Mouse (Mus musculus): ENCODE results near the gene Ubfd1. TPM values are rescaled to one million over a fixed set of nuclear protein-coding genes. Genes with fewer than 3 reads are reported as not detected.

Ubfd1 gene
- 17.5 and 21.1 TPM in 2 replicates for polyA plus RNA-seq (2012; rRNA removed)

GRCm38 (mm10) chr7:122066945-122067516 is at the start of gene Ubfd1, which contains the start of gene Ears2:
Gene Ubfd1, plus strand, starts transcription at chr7:122067175.
Gene Ears2, minus strand, starts transcription at chr7:122067263.
- DNase-seq: peak; percentile 98
- under 1% methylated on average over 60 of the region's 60 CpGs for WGBS
- TF ChIP-seq POLR2A (IDR thresholded peaks at IDR 0.05; ENCODE audit: borderline replicate concordance, extremely low read depth, low read depth, low read length): no peak
- TF ChIP-seq CTCF (IDR thresholded peaks at IDR 0.05; ENCODE audit: insufficient read depth, low read length): no peak
- peak within 1 kb of the TSS; percentile 74 for H3K4me3 ChIP-seq (replicated peaks; ENCODE audit: extremely low read depth, low read depth, low read length)
- H3K4me1 ChIP-seq (ENCODE audit: control insufficient read depth, insufficient read depth, low read length): peaks cover 8% of the 10 kb centered on the region

GRCm38 (mm10) chr7:122018247-122018646 is 48.7 kb upstream of the Ubfd1 start:
- H3K4me3 ChIP-seq (replicated peaks; ENCODE audit: extremely low read depth, low read depth, low read length): no peak overlapping the region
- 52% methylated on average over 3 of the region's 3 CpGs for WGBS

GRCm38 (mm10) chr7:122018978-122019377 is 48.0 kb upstream of the Ubfd1 start:
- 89% methylated on average over 7 of the region's 7 CpGs for WGBS
- H3K4me3 ChIP-seq (replicated peaks; ENCODE audit: extremely low read depth, low read depth, low read length): no peak overlapping the region
- TF ChIP-seq POLR2A (IDR thresholded peaks at IDR 0.05; ENCODE audit: borderline replicate concordance, extremely low read depth, low read depth, low read length) (no peak), CTCF (IDR thresholded peaks at IDR 0.05; ENCODE audit: insufficient read depth, low read length) (no peak)
- no peaks in the 10 kb centered on the region for H3K4me1 ChIP-seq (ENCODE audit: control insufficient read depth, insufficient read depth, low read length)
- DNase-seq: no peak

More at GRCm38 (mm10) chr7:122018247-122018646, 48.7 kb upstream of the Ubfd1 start:
- TF ChIP-seq CTCF (IDR thresholded peaks at IDR 0.05; ENCODE audit: insufficient read depth, low read length): no peak
- no peak for TF ChIP-seq POLR2A (IDR thresholded peaks at IDR 0.05; ENCODE audit: borderline replicate concordance, extremely low read depth, low read depth, low read length)
- H3K4me1 ChIP-seq (ENCODE audit: control insufficient read depth, insufficient read depth, low read length): no peaks in the 10 kb centered on the region
- DNase-seq: peak; percentile 11

- Histone ChIP-seq H3K4me3 (replicated peaks; ENCODE audit: extremely low read depth, low read depth, low read length) (peak overlapping the region; percentile 75), H3K4me1 (ENCODE audit: control insufficient read depth, insufficient read depth, low read length) (no peaks in the 10 kb centered on the region)
- 7% methylated on average over 6 of the region's 6 CpGs for WGBS
- TF ChIP-seq POLR2A (IDR thresholded peaks at IDR 0.05; ENCODE audit: borderline replicate concordance, extremely low read depth, low read depth, low read length) (no peak), CTCF (IDR thresholded peaks at IDR 0.05; ENCODE audit: insufficient read depth, low read length) (no peak)
- DNase-seq: no peak
Observed at GRCm38 (mm10) chr7:122020273-122020666, 46.7 kb upstream of the Ubfd1 start.

- peak within 1 kb of the TSS; percentile 75 for H3K4me3 ChIP-seq (replicated peaks; ENCODE audit: extremely low read depth, low read depth, low read length)
- peak; percentile 66; the same call in 1 of the 2 replicates for TF ChIP-seq POLR2A (IDR thresholded peaks at IDR 0.05; ENCODE audit: borderline replicate concordance, extremely low read depth, low read depth, low read length)
- no peak for TF ChIP-seq CTCF (IDR thresholded peaks at IDR 0.05; ENCODE audit: insufficient read depth, low read length)
- peak; percentile 88 for DNase-seq
- under 1% methylated on average over 49 of the region's 50 CpGs for WGBS
- H3K4me1 ChIP-seq (ENCODE audit: control insufficient read depth, insufficient read depth, low read length): no peaks in the 10 kb centered on the region
Observed at GRCm38 (mm10) chr7:122020667-122021354, 46.2 kb upstream of the Ubfd1 start, which contains the start of gene Gga2. Gene Gga2, minus strand, starts transcription at chr7:122021222.

GRCm38 (mm10) chr7:122022131-122022530 is 44.8 kb upstream of the Ubfd1 start:
- no peak for DNase-seq
- Histone ChIP-seq H3K4me3 (replicated peaks; ENCODE audit: extremely low read depth, low read depth, low read length) (no peak overlapping the region), H3K4me1 (ENCODE audit: control insufficient read depth, insufficient read depth, low read length) (no peaks in the 10 kb centered on the region)
- TF ChIP-seq POLR2A (IDR thresholded peaks at IDR 0.05; ENCODE audit: borderline replicate concordance, extremely low read depth, low read depth, low read length) (no peak), CTCF (IDR thresholded peaks at IDR 0.05; ENCODE audit: insufficient read depth, low read length) (no peak)
- WGBS: 88% methylated on average over 2 of the region's 2 CpGs

- no peaks in the 10 kb centered on the region for H3K4me1 ChIP-seq (ENCODE audit: control insufficient read depth, insufficient read depth, low read length)
- DNase-seq: no peak
- TF ChIP-seq POLR2A (IDR thresholded peaks at IDR 0.05; ENCODE audit: borderline replicate concordance, extremely low read depth, low read depth, low read length): no peak
- TF ChIP-seq CTCF (IDR thresholded peaks at IDR 0.05; ENCODE audit: insufficient read depth, low read length): no peak
- WGBS: 63% methylated on average over 3 of the region's 3 CpGs
- no peak overlapping the region for H3K4me3 ChIP-seq (replicated peaks; ENCODE audit: extremely low read depth, low read depth, low read length)
Observed at GRCm38 (mm10) chr7:122033371-122033770, 33.6 kb upstream of the Ubfd1 start.

- H3K4me3 ChIP-seq (replicated peaks; ENCODE audit: extremely low read depth, low read depth, low read length): no peak overlapping the region
- DNase-seq: no peak
- H3K4me1 ChIP-seq (ENCODE audit: control insufficient read depth, insufficient read depth, low read length): no peaks in the 10 kb centered on the region
- 11% methylated on average over 2 of the region's 2 CpGs for WGBS
- TF ChIP-seq CTCF (IDR thresholded peaks at IDR 0.05; ENCODE audit: insufficient read depth, low read length) (peak; percentile 50), POLR2A (IDR thresholded peaks at IDR 0.05; ENCODE audit: borderline replicate concordance, extremely low read depth, low read depth, low read length) (no peak)
Observed at GRCm38 (mm10) chr7:122034348-122034747, 32.6 kb upstream of the Ubfd1 start.

- WGBS: 79% methylated on average over 8 of the region's 8 CpGs
- peak; percentile 34 for DNase-seq
Observed at GRCm38 (mm10) chr7:122044106-122044505, 22.9 kb upstream of the Ubfd1 start.

More at GRCm38 (mm10) chr7:122044106-122044505, 22.9 kb upstream of the Ubfd1 start:
- TF ChIP-seq POLR2A (IDR thresholded peaks at IDR 0.05; ENCODE audit: borderline replicate concordance, extremely low read depth, low read depth, low read length) (no peak), CTCF (IDR thresholded peaks at IDR 0.05; ENCODE audit: insufficient read depth, low read length) (no peak)
- Histone ChIP-seq H3K4me3 (replicated peaks; ENCODE audit: extremely low read depth, low read depth, low read length) (no peak overlapping the region), H3K4me1 (ENCODE audit: control insufficient read depth, insufficient read depth, low read length) (no peaks in the 10 kb centered on the region)
